Mouse (Mus musculus) midbrain, embryonic 16.5 days (tissue): Measurements from ENCODE around the gene Arhgef26. TPM values are rescaled to one million over a fixed set of nuclear protein-coding genes. Genes with fewer than 3 reads are reported as not detected.

ENCODE experiments used
- ATAC-seq: fragments of 200-750 bp; cut with Nextera tagmentation; 2 replicates; pipeline ENCODE4 v1.8.0; 2017; ENCODE audit warnings: moderate TSS enrichment
- H3K27ac ChIP-seq: fragments of 300-500 bp; sonication (generic); 2 replicates; pipeline ENCODE4 v1.5.1; 2014; ENCODE audit warnings: mild to moderate bottlenecking, low read length, mixed read lengths
- H3K27me3 ChIP-seq: fragments of 300-500 bp; sonication (generic); 2 replicates; pipeline ENCODE4 v1.6.1; 2014; ENCODE audit warnings: low read depth, low read length, mixed read lengths; ENCODE audit not compliant: control insufficient read depth, insufficient read depth
- H3K36me3 ChIP-seq: fragments of 300-500 bp; sonication (generic); 2 replicates; pipeline ENCODE4 v1.6.1; 2014; ENCODE audit warnings: mild to moderate bottlenecking, low read length, moderate library complexity, mixed read lengths; ENCODE audit not compliant: control insufficient read depth, insufficient read depth
- H3K4me1 ChIP-seq: fragments of 300-500 bp; sonication (generic); 2 replicates; pipeline ENCODE4 v1.6.1; 2014; ENCODE audit warnings: mild to moderate bottlenecking, low read length, mixed read lengths; ENCODE audit not compliant: control insufficient read depth, insufficient read depth
- H3K4me2 ChIP-seq: fragments of 300-500 bp; sonication (generic); 2 replicates; pipeline ENCODE4 v1.6.1; 2014; ENCODE audit warnings: mild to moderate bottlenecking, low read length, mixed read lengths
- H3K4me3 ChIP-seq: fragments of 300-500 bp; sonication (generic); 2 replicates; pipeline ENCODE4 v1.5.1; 2014; ENCODE audit warnings: low read depth, mild to moderate bottlenecking, low read length, moderate library complexity, mixed read lengths
- H3K9ac ChIP-seq: fragments of 300-500 bp; sonication (generic); 2 replicates; pipeline ENCODE4 v1.6.1; 2014; ENCODE audit warnings: low read depth, low read length, mixed read lengths
- H3K9me3 ChIP-seq: fragments of 300-500 bp; sonication (generic); replicated peaks from 2 replicates; pipeline ENCODE4 v1.6.1; 2014; ENCODE audit warnings: mild to moderate bottlenecking, low read length, mixed read lengths; ENCODE audit not compliant: control insufficient read depth, poor library complexity, severe bottlenecking
- WGBS: fragments of 180-500 bp; shearing (Covaris S2); extraction: QIAGEN DNeasy Blood & Tissue Kit; methylation state at CpG from one replicate; pipeline ENCODE4 v1.1.7; 2014; 5-methylcytosine and 5-hydroxymethylcytosine counted together
- polyA plus RNA-seq: library from polyadenylated mRNA; unstranded; fragments of >200 nt; fragmentation: Nextera tagmentation; extraction: Ambion mirVana; gene quantifications from 2 replicates; pipeline ENCODE4 v1.2.1, GENCODE M21; 2015

Gene Arhgef26
- polyA plus RNA-seq, 1 experiment from 2014 or later = 12.9 TPM

GRCm38 (mm10) chr3:62452961-62453360 is 114.8 kb downstream of the Arhgef26 start:
- Histone ChIP-seq H3K9ac (no peak overlapping the region), H3K4me3 (no peak overlapping the region), H3K4me1 (no peaks in the 10 kb centered on the region), H3K4me2 (no peak overlapping the region), H3K9me3 (no peaks in the 10 kb centered on the region), H3K36me3 (no peaks in the 10 kb centered on the region), H3K27me3 (no peaks in the 10 kb centered on the region), H3K27ac (no peak overlapping the region)
- 39% methylated on average over 4 of the region's 4 CpGs for WGBS
- ATAC-seq = no peak

DNA sequence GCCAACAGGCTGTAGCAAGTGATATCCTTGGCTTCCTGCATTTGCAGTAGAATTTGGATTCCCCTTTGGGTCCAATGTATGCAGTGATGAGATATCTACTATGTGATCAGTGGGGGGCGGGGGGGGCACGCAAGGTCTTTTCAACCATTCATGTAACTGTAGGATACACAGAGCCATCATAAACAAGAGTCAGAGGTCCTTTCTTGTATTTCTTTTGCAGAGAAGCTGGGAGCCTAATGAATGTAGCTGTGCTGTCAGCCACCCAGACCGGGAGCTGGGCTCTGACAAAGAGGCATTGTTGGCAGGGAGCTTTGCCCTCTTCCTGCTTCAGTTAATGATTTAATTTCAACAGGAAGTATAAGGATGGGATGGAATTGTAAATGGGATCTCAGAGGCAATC is 116.0 kb downstream of the Arhgef26 start:
- no peak for ATAC-seq
- 37% methylated on average over 3 of the region's 3 CpGs for WGBS
- Histone ChIP-seq H3K36me3 (no peaks in the 10 kb centered on the region), H3K4me2 (no peak overlapping the region), H3K4me3 (no peak overlapping the region), H3K27me3 (no peaks in the 10 kb centered on the region), H3K4me1 (no peaks in the 10 kb centered on the region), H3K9me3 (no peaks in the 10 kb centered on the region), H3K27ac (peak overlapping the region; percentile 57), H3K9ac (no peak overlapping the region)

- ATAC-seq = peak; percentile 88
- Histone ChIP-seq H3K9me3 (no peaks in the 10 kb centered on the region), H3K9ac (no peak overlapping the region), H3K4me1 (no peaks in the 10 kb centered on the region), H3K36me3 (peaks cover 3% of the 10 kb centered on the region; the same call in 1 of the 2 replicates), H3K4me2 (no peak overlapping the region), H3K27ac (no peak overlapping the region), H3K4me3 (no peak overlapping the region), H3K27me3 (no peaks in the 10 kb centered on the region)
- WGBS = 41% methylated on average over 1 of the region's 1 CpGs
Measured at GRCm38 (mm10) chr3:62455854-62456253, 117.7 kb downstream of the Arhgef26 start.

GRCm38 (mm10) chr3:62458284-62459013 is 120.3 kb downstream of the Arhgef26 start:
- no peak overlapping the region for H3K9ac ChIP-seq
- peaks cover 10% of the 10 kb centered on the region for H3K36me3 ChIP-seq
- WGBS = 46% methylated on average over 6 of the region's 6 CpGs
- H3K27me3 ChIP-seq = no peaks in the 10 kb centered on the region
- peak; percentile 52; the same call in 1 of the 2 replicates for ATAC-seq
- H3K4me2 ChIP-seq = no peak overlapping the region
- no peak overlapping the region for H3K4me3 ChIP-seq
- H3K9me3 ChIP-seq = no peaks in the 10 kb centered on the region
- H3K27ac ChIP-seq = no peak overlapping the region
- H3K4me1 ChIP-seq = no peaks in the 10 kb centered on the region

DNA sequence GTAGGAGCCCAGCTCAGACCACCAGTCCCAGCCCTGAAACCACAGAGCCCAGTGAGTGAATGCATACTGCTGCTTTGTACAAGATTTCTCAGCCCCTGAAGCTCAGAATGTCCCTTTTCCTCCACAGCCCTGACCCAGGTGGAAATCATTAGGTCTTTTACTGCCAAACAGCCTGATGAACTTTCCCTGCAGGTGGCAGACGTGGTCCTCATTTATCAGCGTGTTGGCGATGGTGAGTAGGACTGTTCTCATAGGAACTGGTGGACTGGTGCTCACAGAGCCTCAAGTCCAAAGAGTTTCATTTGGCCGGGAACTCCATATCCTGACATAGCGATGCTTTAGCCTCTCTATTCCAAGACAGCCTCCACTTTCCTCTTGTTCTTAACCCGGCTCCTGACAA is 121.3 kb downstream of the Arhgef26 start:
- no peak for ATAC-seq

DNA sequence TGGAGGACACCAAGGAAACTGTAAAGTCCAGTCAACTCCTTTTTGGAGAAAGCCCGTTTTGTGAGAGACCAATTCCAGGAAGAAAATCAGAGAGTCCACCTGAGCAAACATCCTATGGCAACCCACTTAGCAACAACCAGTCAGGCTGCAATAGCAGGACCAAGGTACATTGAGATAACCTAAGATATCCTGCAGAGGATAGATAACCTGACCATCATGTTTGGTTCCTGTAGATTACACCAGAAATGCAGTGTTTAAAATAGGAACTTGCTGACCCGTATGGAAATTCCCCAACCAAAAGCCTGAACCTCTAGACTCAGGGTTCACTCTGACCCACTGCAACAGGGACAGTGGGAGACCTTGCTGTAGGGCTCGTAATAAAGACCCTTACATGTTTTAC is 126.1 kb downstream of the Arhgef26 start:
- Histone ChIP-seq H3K36me3 (peaks cover 28% of the 10 kb centered on the region), H3K27me3 (no peaks in the 10 kb centered on the region), H3K4me1 (no peaks in the 10 kb centered on the region), H3K27ac (no peak overlapping the region), H3K9me3 (no peaks in the 10 kb centered on the region), H3K9ac (no peak overlapping the region), H3K4me3 (no peak overlapping the region), H3K4me2 (no peak overlapping the region)
- 97% methylated on average over 3 of the region's 3 CpGs for WGBS
- ATAC-seq = no peak

More for the DNA sequence above, 121.3 kb downstream of the Arhgef26 start:
- no peak overlapping the region for H3K27ac ChIP-seq
- WGBS = 82% methylated on average over 6 of the region's 6 CpGs
- H3K4me3 ChIP-seq = no peak overlapping the region
- H3K9me3 ChIP-seq = no peaks in the 10 kb centered on the region
- peaks cover 10% of the 10 kb centered on the region for H3K36me3 ChIP-seq
- H3K4me2 ChIP-seq = no peak overlapping the region
- H3K27me3 ChIP-seq = no peaks in the 10 kb centered on the region
- H3K4me1 ChIP-seq = no peaks in the 10 kb centered on the region
- no peak overlapping the region for H3K9ac ChIP-seq

- peaks cover 39% of the 10 kb centered on the region for H3K36me3 ChIP-seq
- no peak overlapping the region for H3K27ac ChIP-seq
- no peaks in the 10 kb centered on the region for H3K4me1 ChIP-seq
- no peak for ATAC-seq
- H3K9ac ChIP-seq = no peak overlapping the region
- H3K4me3 ChIP-seq = no peak overlapping the region
- H3K27me3 ChIP-seq = no peaks in the 10 kb centered on the region
- 93% methylated on average over 1 of the region's 1 CpGs for WGBS
- no peak overlapping the region for H3K4me2 ChIP-seq
- no peaks in the 10 kb centered on the region for H3K9me3 ChIP-seq
Measured at GRCm38 (mm10) chr3:62470179-62470578, 132.0 kb downstream of the Arhgef26 start.

- H3K36me3 ChIP-seq = peaks cover 19% of the 10 kb centered on the region
- ATAC-seq = no peak
- no peak overlapping the region for H3K4me2 ChIP-seq
- H3K27ac ChIP-seq = no peak overlapping the region
- no peaks in the 10 kb centered on the region for H3K9me3 ChIP-seq
- H3K4me1 ChIP-seq = no peaks in the 10 kb centered on the region
- H3K27me3 ChIP-seq = no peaks in the 10 kb centered on the region
- no peak overlapping the region for H3K9ac ChIP-seq
- no peak overlapping the region for H3K4me3 ChIP-seq
- WGBS = over 99% methylated on average over 2 of the region's 2 CpGs
Measured at GRCm38 (mm10) chr3:62484340-62484739, 146.2 kb downstream of the Arhgef26 start.

DNA sequence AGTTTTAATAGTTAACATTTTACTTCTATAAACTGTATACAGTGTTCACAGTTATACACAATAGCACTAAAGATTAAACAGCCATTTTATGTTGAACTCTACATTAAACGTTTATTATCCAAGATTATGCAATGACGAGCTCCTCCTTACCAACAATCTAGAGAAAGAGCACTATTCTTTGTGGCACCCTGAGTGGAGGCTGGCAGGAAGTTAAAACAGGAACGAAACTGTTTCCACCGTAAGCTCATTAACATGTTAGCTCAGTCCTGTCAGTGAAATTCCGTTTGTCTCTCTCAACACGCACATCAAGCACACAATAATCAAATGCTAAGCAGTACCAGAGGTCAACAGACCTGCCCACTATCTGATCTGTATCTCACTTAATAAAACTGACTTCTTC is 154.4 kb downstream of the Arhgef26 start:
- WGBS = 84% methylated on average over 6 of the region's 6 CpGs
- no peaks in the 10 kb centered on the region for H3K9me3 ChIP-seq
- H3K27me3 ChIP-seq = no peaks in the 10 kb centered on the region
- no peak overlapping the region for H3K4me2 ChIP-seq
- no peak for ATAC-seq
- H3K27ac ChIP-seq = no peak overlapping the region
- no peaks in the 10 kb centered on the region for H3K4me1 ChIP-seq
- H3K36me3 ChIP-seq = peaks cover 27% of the 10 kb centered on the region
- H3K9ac ChIP-seq = no peak overlapping the region
- H3K4me3 ChIP-seq = no peak overlapping the region
